17 mouse cellular contexts compared by ENCODE assay signal in the genomic region with DNA sequence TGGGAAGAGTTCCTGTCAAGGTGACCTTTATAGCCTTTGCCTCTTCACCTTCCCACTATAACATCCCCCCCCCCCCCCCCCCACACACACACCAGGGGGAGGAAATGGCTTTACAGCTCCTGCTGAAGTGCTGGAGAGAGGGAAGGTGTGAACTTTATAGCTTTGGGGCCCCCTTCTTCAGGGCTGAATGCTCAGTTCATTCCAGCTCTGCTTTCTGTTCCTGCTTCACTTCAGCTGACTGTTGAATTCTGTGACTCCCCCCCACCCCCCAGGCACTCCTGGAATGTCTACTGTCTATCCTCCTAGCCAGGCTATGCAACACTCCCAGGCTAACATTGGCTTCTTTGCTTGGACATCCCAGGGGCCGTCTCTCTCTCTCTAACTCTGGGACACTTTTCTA. TPM values are rescaled to one million over a fixed set of nuclear protein-coding genes. Genes with fewer than 3 reads are reported as not detected.
DNase-seq lines count a peak whose midpoint lies in the region; ATAC-seq lines count a peak whose summit lies in the region.
"Had no signal": no experiment of that assay in that cellular context is flagged by ENCODE, and none has a peak within 500 bp of the region (broad histone marks: within the 10 kb centered on the region; RNA-seq: fewer than 3 reads in every experiment).

No protein-coding gene starts in this region.

- H3K4me2 ChIP-seq in embryonic facial prominence, embryonic 12.5 days (replicated peaks) = no peak overlapping the region
- H3K4me2 ChIP-seq in heart, embryonic 15.5 days = no peak overlapping the region
- H3K4me2 ChIP-seq in limb, embryonic 12.5 days = peak overlapping the region; percentile 35
- H3K4me2 ChIP-seq: hindbrain, embryonic 12.5 days; midbrain, embryonic 15.5 days had no signal

- H3K4me1 ChIP-seq in embryonic facial prominence, embryonic 12.5 days = no peaks in the 10 kb centered on the region
- H3K4me1 ChIP-seq in embryonic facial prominence, embryonic 10.5 days = peaks cover 23% of the 10 kb centered on the region
- peaks cover 25% of the 10 kb centered on the region for H3K4me1 ChIP-seq in heart, embryonic 15.5 days (replicated peaks)
- peaks cover 54% of the 10 kb centered on the region for H3K4me1 ChIP-seq in limb, embryonic 12.5 days (replicated peaks)
- peaks cover 43% of the 10 kb centered on the region for H3K4me1 ChIP-seq in midbrain, embryonic 10.5 days
- H3K4me1 ChIP-seq: midbrain, embryonic 15.5 days had no signal

- peaks cover 42% of the 10 kb centered on the region for H3K27me3 ChIP-seq in embryonic facial prominence, embryonic 12.5 days
- peaks cover 45% of the 10 kb centered on the region for H3K27me3 ChIP-seq in embryonic facial prominence, embryonic 10.5 days (replicated peaks; ENCODE audit: low read depth, poor library complexity, severe bottlenecking)
- H3K27me3 ChIP-seq in heart, embryonic 15.5 days = peaks cover 27% of the 10 kb centered on the region
- peaks cover 44% of the 10 kb centered on the region for H3K27me3 ChIP-seq in limb, embryonic 12.5 days
- peaks cover 31% of the 10 kb centered on the region for H3K27me3 ChIP-seq in midbrain, embryonic 10.5 days (ENCODE audit: low read depth, poor library complexity, severe bottlenecking)
- H3K27me3 ChIP-seq: midbrain, embryonic 15.5 days had no signal

- H3K36me3 ChIP-seq in embryonic facial prominence, embryonic 12.5 days = no peaks in the 10 kb centered on the region
- H3K36me3 ChIP-seq in embryonic facial prominence, embryonic 10.5 days (replicated peaks) = peaks cover 62% of the 10 kb centered on the region
- H3K36me3 ChIP-seq in heart, embryonic 15.5 days = no peaks in the 10 kb centered on the region
- peaks cover 11% of the 10 kb centered on the region; the same call in 1 of the 2 replicates for H3K36me3 ChIP-seq in limb, embryonic 12.5 days
- peaks cover 83% of the 10 kb centered on the region for H3K36me3 ChIP-seq in midbrain, embryonic 10.5 days
- H3K36me3 ChIP-seq: midbrain, embryonic 15.5 days had no signal

- ATAC-seq in embryonic facial prominence, embryonic 12.5 days (ENCODE audit: insufficient number of reproducible peaks, insufficient read depth, low FRiP score, low TSS enrichment) = no peak
- ATAC-seq in heart, embryonic 15.5 days (replicated peaks; ENCODE audit: insufficient number of reproducible peaks, insufficient read depth, low FRiP score, low read depth) = no peak
- no peak for ATAC-seq in limb, embryonic 12.5 days (ENCODE audit: insufficient number of reproducible peaks, insufficient read depth, low FRiP score, low TSS enrichment, low read depth)
- ATAC-seq: midbrain, embryonic 15.5 days had no signal

- 0 out of 2 replicates have a peak overlapping the region, but pooled peaks have one; percentile 11 for H3K9ac ChIP-seq in embryonic facial prominence, embryonic 12.5 days
- no peak overlapping the region for H3K9ac ChIP-seq in heart, embryonic 15.5 days
- H3K9ac ChIP-seq in limb, embryonic 12.5 days (replicated peaks) = peak overlapping the region; percentile 18; the same call in 1 of the 2 replicates
- H3K9ac ChIP-seq: hindbrain, embryonic 12.5 days; midbrain, embryonic 15.5 days had no signal

- 56% methylated on average over 1 of the region's 1 CpGs for WGBS in embryonic facial prominence, embryonic 12.5 days
- 61% methylated on average over 1 of the region's 1 CpGs for WGBS in embryonic facial prominence, embryonic 10.5 days
- 18% methylated on average over 1 of the region's 1 CpGs for WGBS in heart, embryonic 15.5 days
- WGBS in limb, embryonic 12.5 days = 7% methylated on average over 1 of the region's 1 CpGs
- WGBS in midbrain, embryonic 10.5 days = 92% methylated on average over 1 of the region's 1 CpGs

- H3K4me3 ChIP-seq in embryonic facial prominence, embryonic 12.5 days = no peak overlapping the region
- no peak overlapping the region for H3K4me3 ChIP-seq in embryonic facial prominence, embryonic 10.5 days
- H3K4me3 ChIP-seq in heart, embryonic 15.5 days = no peak overlapping the region
- no peak overlapping the region for H3K4me3 ChIP-seq in limb, embryonic 12.5 days (replicated peaks)
- H3K4me3 ChIP-seq in midbrain, embryonic 10.5 days = no peak overlapping the region
- H3K4me3 ChIP-seq: gastrocnemius, adult 2 months; hindbrain, embryonic 12.5 days; midbrain, embryonic 15.5 days; myocyte had no signal

- H3K27ac ChIP-seq in embryonic facial prominence, embryonic 12.5 days = no peak overlapping the region
- no peak overlapping the region for H3K27ac ChIP-seq in embryonic facial prominence, embryonic 10.5 days (replicated peaks)
- peak overlapping the region; percentile 34 for H3K27ac ChIP-seq in heart, embryonic 15.5 days
- peak overlapping the region; percentile 89 for H3K27ac ChIP-seq in limb, embryonic 12.5 days
- no peak overlapping the region; the same call in 1 of the 2 replicates for H3K27ac ChIP-seq in midbrain, embryonic 10.5 days (replicated peaks)
- H3K27ac ChIP-seq: gastrocnemius, adult 2 months; hindbrain, embryonic 12.5 days; midbrain, embryonic 15.5 days had no signal

- no peak for DNase-seq in embryonic facial prominence, embryonic 10.5 days (ENCODE audit: low spot score)
- DNase-seq in heart, adult 11 months = no peak
- DNase-seq in R1 (ENCODE audit: low read depth, low spot score) = peak; percentile 63
- no peak for DNase-seq in midbrain, embryonic 10.5 days (ENCODE audit: low spot score)
- no peak for DNase-seq in cerebellum, postnatal 36 days
- DNase-seq: adrenal gland, postnatal 36 days; cerebellum, adult 9-10 months; gastrocnemius, adult 2 months; kidney, postnatal 10 days; lung, postnatal 4 days; thymus, postnatal 25 days had no signal

- no peaks in the 10 kb centered on the region for H3K9me3 ChIP-seq in embryonic facial prominence, embryonic 12.5 days
- no peaks in the 10 kb centered on the region for H3K9me3 ChIP-seq in embryonic facial prominence, embryonic 10.5 days
- H3K9me3 ChIP-seq in heart, embryonic 15.5 days (replicated peaks) = no peaks in the 10 kb centered on the region
- H3K9me3 ChIP-seq in limb, embryonic 12.5 days = peaks cover 4% of the 10 kb centered on the region; the same call in 1 of the 2 replicates
- H3K9me3 ChIP-seq in midbrain, embryonic 10.5 days (replicated peaks) = no peaks in the 10 kb centered on the region
- H3K9me3 ChIP-seq: hindbrain, embryonic 12.5 days; midbrain, embryonic 15.5 days had no signal

RNA-seq across cellular contexts. Expression of gene Crb2, which starts 20.0 kb away (rescaled TPM):
- 3.2 and 3.8 TPM in 2 replicates for polyA plus RNA-seq in embryonic facial prominence, embryonic 12.5 days (2016; fragmentation: Nextera tagmentation; extraction: Ambion mirVana)
- polyA plus RNA-seq in embryonic facial prominence, embryonic 10.5 days (2016; fragmentation: Nextera tagmentation; extraction: Ambion mirVana) = 7.3 and 11.9 TPM in 2 replicates
- polyA plus RNA-seq in heart, embryonic 15.5 days (2015; fragmentation: Nextera tagmentation; extraction: Ambion mirVana) = 1.3 and 2.1 TPM in 2 replicates
- polyA plus RNA-seq in limb, embryonic 12.5 days (2016; fragmentation: Nextera tagmentation; extraction: Ambion mirVana) = 0.92 and 0.95 TPM in 2 replicates
- 31.1 and 31.4 TPM in 2 replicates for polyA plus RNA-seq in midbrain, embryonic 10.5 days (2016; fragmentation: Nextera tagmentation; extraction: Ambion mirVana)
- polyA plus RNA-seq: myocyte had no signal

Comparison
In these comparisons a context has a peak if more than half of its experiments do, and no peak if none do; other contexts are left out.
1. H3K27ac ChIP-seq: peak in heart, embryonic 15.5 days (single experiment) and limb, embryonic 12.5 days (single experiment); none in embryonic facial prominence, embryonic 12.5 days (single experiment), embryonic facial prominence, embryonic 10.5 days (single experiment) and midbrain, embryonic 10.5 days (single experiment).